ENCODE assay signal across 8 mouse cellular contexts in the genomic region with DNA sequence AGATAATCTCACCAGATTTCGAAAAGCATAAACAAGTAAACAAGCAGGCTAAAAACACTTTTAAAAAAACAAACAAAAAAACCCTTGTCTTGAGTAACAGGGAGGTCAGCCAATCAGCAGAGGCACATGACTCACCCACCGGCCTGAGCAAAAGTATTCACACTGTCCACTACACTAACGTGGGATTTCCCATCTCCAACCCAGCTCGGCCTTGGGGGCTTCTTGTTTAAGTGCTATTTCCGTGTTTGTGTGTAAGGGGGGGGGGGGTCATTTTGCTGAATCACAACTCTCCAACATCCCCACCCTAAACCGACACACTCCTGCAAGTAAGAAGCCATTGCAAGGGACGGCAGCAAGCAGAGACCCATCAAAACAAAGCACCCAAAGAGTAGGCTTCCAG. TPM values are rescaled to one million over a fixed set of nuclear protein-coding genes. Genes with fewer than 3 reads are reported as not detected.
DNase-seq lines count a peak whose midpoint lies in the region; ATAC-seq lines count a peak whose summit lies in the region.

No protein-coding gene starts in this region.

- WGBS in lung, embryonic 16.5 days = 6% methylated on average over 7 of the region's 7 CpGs
- WGBS in stomach, embryonic 15.5 days = 5% methylated on average over 7 of the region's 7 CpGs

- H3K27ac ChIP-seq in lung, embryonic 16.5 days (ENCODE audit: low read length) = peak overlapping the region; percentile 99
- peak overlapping the region; percentile 100 for H3K27ac ChIP-seq in stomach, embryonic 15.5 days

- no peaks in the 10 kb centered on the region for H3K27me3 ChIP-seq in lung, embryonic 16.5 days (ENCODE audit: control insufficient read depth, insufficient read depth, low read depth, low read length)
- no peaks in the 10 kb centered on the region for H3K27me3 ChIP-seq in stomach, embryonic 15.5 days (replicated peaks)

- H3K4me1 ChIP-seq in lung, embryonic 16.5 days (replicated peaks; ENCODE audit: control insufficient read depth, insufficient read depth, low read length) = peaks cover 16% of the 10 kb centered on the region; the same call in 1 of the 2 replicates
- H3K4me1 ChIP-seq in stomach, embryonic 15.5 days = peaks cover 11% of the 10 kb centered on the region

- intact Hi-C loops in left cerebral cortex, postnatal 4 days (cut with DNase I) = no loop called here

- H3K9me3 ChIP-seq in lung, embryonic 16.5 days (ENCODE audit: control insufficient read depth, low read length) = no peaks in the 10 kb centered on the region
- H3K9me3 ChIP-seq in stomach, embryonic 15.5 days = no peaks in the 10 kb centered on the region

- no peaks in the 10 kb centered on the region for H3K36me3 ChIP-seq in lung, embryonic 16.5 days (ENCODE audit: control insufficient read depth, insufficient read depth, low read length)
- H3K36me3 ChIP-seq in stomach, embryonic 15.5 days = no peaks in the 10 kb centered on the region

- DNase-seq in left cerebral cortex, postnatal 4 days = peak; percentile 10
- DNase-seq in left cerebral cortex, adult 8-10 months (ENCODE audit: low spot score in 2 of 2) = no peak
- DNase-seq in c-Kit-negative CD71-positive TER-119-positive erythroid progenitor cells, embryonic 14.5 days (ENCODE audit: low read depth, low spot score) = peak; percentile 15
- DNase-seq in heart, adult 8-10 months (ENCODE audit: low spot score) = peak; percentile 24
- DNase-seq in kidney, adult 9 months = peak; percentile 43
- DNase-seq in frontal cortex, postnatal 14 days (ENCODE audit: low spot score in 2 of 2) = no peak

- peak overlapping the region; percentile 76 for H3K4me2 ChIP-seq in lung, embryonic 16.5 days (ENCODE audit: low read depth, low read length)
- peak overlapping the region; percentile 64 for H3K4me2 ChIP-seq in stomach, embryonic 15.5 days

- ATAC-seq in lung, embryonic 16.5 days (ENCODE audit: low read depth) = no peak
- ATAC-seq in stomach, embryonic 15.5 days (ENCODE audit: insufficient read depth, low FRiP score, low read depth) = no peak; the same call in 1 of the 2 replicates

- H3K4me3 ChIP-seq in lung, embryonic 16.5 days (ENCODE audit: low read length) = peak overlapping the region; percentile 97
- H3K4me3 ChIP-seq in stomach, embryonic 15.5 days (replicated peaks) = peak overlapping the region; percentile 99

- H3K9ac ChIP-seq in lung, embryonic 16.5 days (ENCODE audit: low read length) = peak overlapping the region; percentile 99
- H3K9ac ChIP-seq in stomach, embryonic 15.5 days = peak overlapping the region; percentile 99

RNA-seq across cellular contexts. Expression of a gene that starts 1.2 kb away (rescaled TPM):
- 100 to 1,000 TPM; 132 to 137 TPM for total RNA-seq in left cerebral cortex, postnatal 4 days (2021)
- total RNA-seq in left cerebral cortex, adult 8-10 months (2022) = 100 to 1,000 TPM in 2 of 4 experiments, 10 to 100 TPM in 2; 97.6 to 116 (median 102) TPM
- total RNA-seq in heart, adult 8-10 months (2022) = 10 to 100 TPM; 48.1 to 61.7 (median 48.7) TPM
- 70.6 and 83.2 TPM in 2 replicates for polyA plus RNA-seq in lung, embryonic 16.5 days (2015; fragmentation: Nextera tagmentation; extraction: Ambion mirVana)
- 68.8 and 79.5 TPM in 2 replicates for polyA plus RNA-seq in stomach, embryonic 15.5 days (2015; fragmentation: Nextera tagmentation; extraction: Ambion mirVana)

RNA-seq across cellular contexts. Expression of a gene that starts 37.7 kb away (rescaled TPM):
- total RNA-seq in left cerebral cortex, postnatal 4 days (2021) = 100 to 1,000 TPM; 111 to 123 TPM
- total RNA-seq in left cerebral cortex, adult 8-10 months (2022) = 10 to 100 TPM; 78.4 to 92.7 (median 90.7) TPM
- 10 to 100 TPM; 34.6 to 51.5 (median 44.6) TPM for total RNA-seq in heart, adult 8-10 months (2022)
- 92.9 and 100 TPM in 2 replicates for polyA plus RNA-seq in lung, embryonic 16.5 days (2015; fragmentation: Nextera tagmentation; extraction: Ambion mirVana)
- polyA plus RNA-seq in stomach, embryonic 15.5 days (2015; fragmentation: Nextera tagmentation; extraction: Ambion mirVana) = 86.1 and 98.3 TPM in 2 replicates

Comparison
In these comparisons a context has a peak if more than half of its experiments do, and no peak if none do; other contexts are left out.
1. DNase-seq: peak in left cerebral cortex, postnatal 4 days (single experiment), c-Kit-negative CD71-positive TER-119-positive erythroid progenitor cells, embryonic 14.5 days (single experiment), heart, adult 8-10 months (single experiment) and kidney, adult 9 months (single experiment); none in left cerebral cortex, adult 8-10 months (0 of 2) and frontal cortex, postnatal 14 days (0 of 2).